Mouse (Mus musculus) bone marrow, adult 2 months (tissue): ENCODE results near the gene Ecm2. TPM values are rescaled to one million over a fixed set of nuclear protein-coding genes. Genes with fewer than 3 reads are reported as not detected.

Experiments used
- H3K27ac ChIP-seq: fragments of 200-500 bp; 2 replicates; pipeline ENCODE4 v1.5.1; 2012; ENCODE audit warnings: low read depth, mild to moderate bottlenecking, control low read depth, inconsistent platforms, low read length; ENCODE audit not compliant: control insufficient read depth, poor library complexity, insufficient read depth
- H3K4me1 ChIP-seq: fragments of 200-500 bp; 2 replicates; pipeline ENCODE4 v1.6.1; 2011; ENCODE audit warnings: low read length; ENCODE audit not compliant: control insufficient read depth, insufficient read depth
- H3K4me3 ChIP-seq: fragments of 200-500 bp; replicated peaks from 2 replicates; pipeline ENCODE3; 2011; ENCODE audit warnings: mild to moderate bottlenecking, low read depth, low read length, control low read depth; ENCODE audit not compliant: control insufficient read depth
- CTCF ChIP-seq: fragments of 200-500 bp; IDR thresholded peaks from 2 replicates; pipeline ENCODE4 v1.5.1; 2011; ENCODE audit warnings: low read length, control low read depth; ENCODE audit not compliant: control insufficient read depth, insufficient read depth
- POLR2A ChIP-seq: fragments of 200-500 bp; IDR thresholded peaks from 2 replicates; pipeline ENCODE4 v1.6.1; 2011; ENCODE audit warnings: low read depth, mild to moderate bottlenecking, control low read depth, low read length, borderline replicate concordance; ENCODE audit not compliant: control insufficient read depth
- WGBS: fragments of 180-500 bp; shearing (Covaris S2); methylation state at CpG from one replicate; pipeline ENCODE4 v1.1.7; 2018; 5-methylcytosine and 5-hydroxymethylcytosine counted together
- polyA plus RNA-seq: library from polyadenylated mRNA; stranded (reverse); fragments of >200 nt; gene quantifications from 2 replicates; pipeline ENCODE4 v1.2.4, GENCODE M21; 2011; ENCODE audit warnings: low replicate concordance; ENCODE audit not compliant: missing spikeins, insufficient read depth, insufficient read length

Ecm2 gene
- polyA plus RNA-seq, 1 experiment = 0.42 TPM

GRCm38 (mm10) chr13:49480057-49480456, 24.6 kb upstream of the Ecm2 start:
- 75% methylated on average over 2 of the region's 2 CpGs for WGBS
- TF ChIP-seq CTCF (no peak), POLR2A (no peak)
- Histone ChIP-seq H3K27ac (no peak overlapping the region), H3K4me1 (no peaks in the 10 kb centered on the region), H3K4me3 (no peak overlapping the region)

DNA sequence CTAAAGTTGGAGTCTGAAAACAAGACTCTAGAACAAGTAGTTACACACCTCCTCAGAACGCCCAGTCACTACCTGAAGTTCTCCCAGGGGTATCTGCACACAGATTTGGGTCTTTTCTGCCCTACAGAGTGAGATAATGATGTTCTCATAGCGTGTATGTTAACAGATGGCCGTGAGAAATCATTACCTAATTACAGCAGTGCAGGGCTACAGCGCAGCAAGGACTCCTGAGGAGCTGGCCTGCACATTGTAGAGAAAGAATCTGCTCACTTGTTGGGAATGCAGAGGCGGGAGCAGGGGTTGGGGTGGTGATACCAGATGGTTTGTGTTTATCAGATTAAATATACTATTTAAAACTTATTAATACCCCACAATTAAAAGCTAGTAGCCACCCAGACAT, 24.1 kb upstream of the Ecm2 start:
- Histone ChIP-seq H3K4me3 (no peak overlapping the region), H3K27ac (no peak overlapping the region), H3K4me1 (no peaks in the 10 kb centered on the region)
- WGBS = 88% methylated on average over 5 of the region's 5 CpGs
- TF ChIP-seq POLR2A (no peak), CTCF (no peak)

- 92% methylated on average over 5 of the region's 5 CpGs for WGBS
- H3K27ac ChIP-seq = no peak overlapping the region
- H3K4me3 ChIP-seq = no peak overlapping the region
- no peaks in the 10 kb centered on the region for H3K4me1 ChIP-seq
- TF ChIP-seq POLR2A (no peak), CTCF (no peak)
Measured at GRCm38 (mm10) chr13:49485388-49485787, 19.2 kb upstream of the Ecm2 start.

- WGBS = 78% methylated on average over 6 of the region's 6 CpGs
- no peaks in the 10 kb centered on the region for H3K4me1 ChIP-seq
- no peak within 1 kb of the TSS for H3K27ac ChIP-seq
- H3K4me3 ChIP-seq = no peak within 1 kb of the TSS
- TF ChIP-seq POLR2A (no peak), CTCF (no peak)
Measured at GRCm38 (mm10) chr13:49492376-49493368, 11.9 kb upstream of the Ecm2 start, which contains the start of gene Tes3-ps. TSS of gene Tes3-ps (plus strand) at chr13:49493318.

DNA sequence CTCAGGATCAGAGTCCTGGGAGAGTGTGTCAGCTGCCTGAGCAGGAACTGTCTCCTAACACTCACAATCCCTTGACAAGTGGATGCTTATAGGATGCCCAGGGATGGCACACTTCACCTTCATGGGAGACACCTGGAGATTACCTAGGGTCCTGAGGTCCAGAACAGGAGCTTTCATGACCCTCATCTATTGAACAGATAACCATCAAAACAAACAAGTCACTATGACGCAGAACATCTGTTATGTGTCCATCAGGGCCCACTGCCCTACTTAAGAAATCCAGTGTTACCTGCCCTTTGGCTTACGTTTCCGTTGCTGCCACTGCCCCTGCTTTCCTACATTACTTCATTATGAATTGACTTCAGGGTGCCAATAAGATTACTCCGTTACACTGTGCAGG, 1.2 kb downstream of the Ecm2 start:
- no peak for TF ChIP-seq CTCF
- TF ChIP-seq POLR2A = no peak
- Histone ChIP-seq H3K4me1 (no peaks in the 10 kb centered on the region), H3K27ac (no peak overlapping the region), H3K4me3 (no peak overlapping the region)
- WGBS = 87% methylated on average over 4 of the region's 4 CpGs

DNA sequence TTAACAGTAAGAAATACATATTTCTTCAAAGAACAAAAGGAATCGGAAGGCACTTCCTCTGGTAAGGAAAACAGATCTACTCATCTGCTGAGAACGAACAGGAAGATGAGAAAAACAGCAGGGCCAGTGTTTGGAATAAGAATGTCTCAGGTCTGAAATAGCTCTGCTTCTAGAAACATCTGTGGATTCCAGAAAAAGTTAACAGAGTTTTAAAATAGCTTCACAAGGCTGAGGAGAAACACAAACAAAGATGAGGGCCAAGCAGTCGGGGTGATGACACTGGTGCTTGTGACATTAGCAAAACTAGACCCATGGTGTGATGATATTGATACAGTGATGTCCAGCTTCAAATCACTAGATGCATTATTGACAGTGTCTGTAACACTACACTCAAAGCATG, 2.6 kb downstream of the Ecm2 start:
- no peak overlapping the region for H3K27ac ChIP-seq
- H3K4me3 ChIP-seq = no peak overlapping the region
- H3K4me1 ChIP-seq = no peaks in the 10 kb centered on the region
- TF ChIP-seq CTCF = no peak
- TF ChIP-seq POLR2A = no peak
- WGBS = 86% methylated on average over 3 of the region's 3 CpGs

- no peak overlapping the region for H3K27ac ChIP-seq
- no peak overlapping the region for H3K4me3 ChIP-seq
- 41% methylated on average over 2 of the region's 2 CpGs for WGBS
- H3K4me1 ChIP-seq = no peaks in the 10 kb centered on the region
- TF ChIP-seq CTCF = no peak
- TF ChIP-seq POLR2A = no peak
Measured at GRCm38 (mm10) chr13:49518761-49519160, 14.2 kb downstream of the Ecm2 start.

- no peaks in the 10 kb centered on the region for H3K4me1 ChIP-seq
- WGBS = 86% methylated on average over 2 of the region's 2 CpGs
- TF ChIP-seq POLR2A = no peak
- no peak for TF ChIP-seq CTCF
- H3K27ac ChIP-seq = no peak overlapping the region
- H3K4me3 ChIP-seq = no peak overlapping the region
Measured at GRCm38 (mm10) chr13:49526235-49526634, 21.6 kb downstream of the Ecm2 start.

GRCm38 (mm10) chr13:49530636-49531035, 26.0 kb downstream of the Ecm2 start:
- no peak overlapping the region for H3K4me3 ChIP-seq
- no peaks in the 10 kb centered on the region for H3K4me1 ChIP-seq
- 95% methylated on average over 4 of the region's 4 CpGs for WGBS
- H3K27ac ChIP-seq = no peak overlapping the region
- no peak for TF ChIP-seq POLR2A
- no peak for TF ChIP-seq CTCF
